Mouse (Mus musculus) forebrain, embryonic 16.5 days (tissue): Measurements from ENCODE around the gene Gucy1b1. TPM values are rescaled to one million over a fixed set of nuclear protein-coding genes. Genes with fewer than 3 reads are reported as not detected.

Experiments
- ATAC-seq: fragments of 200-750 bp; cut with Nextera tagmentation; 2 replicates; pipeline ENCODE4 v1.8.0; 2017; ENCODE audit warnings: mild to moderate bottlenecking, moderate library complexity
- H3K27ac ChIP-seq: fragments of 300-500 bp; sonication (generic); 2 replicates; pipeline ENCODE4 v1.5.1; 2014; ENCODE audit warnings: low read length, control low read depth
- H3K27me3 ChIP-seq: fragments of 300-500 bp; sonication (generic); replicated peaks from 2 replicates; pipeline ENCODE4 v1.6.1; 2014; ENCODE audit warnings: low read length; ENCODE audit not compliant: control insufficient read depth, insufficient read depth
- H3K36me3 ChIP-seq: fragments of 300-500 bp; sonication (generic); 2 replicates; pipeline ENCODE4 v1.6.1; 2014; ENCODE audit not compliant: control insufficient read depth, insufficient read depth
- H3K4me1 ChIP-seq: fragments of 300-500 bp; sonication (generic); replicated peaks from 2 replicates; pipeline ENCODE4 v1.6.1; 2014; ENCODE audit warnings: low read length; ENCODE audit not compliant: control insufficient read depth, insufficient read depth
- H3K4me2 ChIP-seq: fragments of 300-500 bp; sonication (generic); 2 replicates; pipeline ENCODE4 v1.6.1; 2014; ENCODE audit warnings: mild to moderate bottlenecking, low read length, control low read depth
- H3K4me3 ChIP-seq: fragments of 300-500 bp; sonication (generic); replicated peaks from 2 replicates; pipeline ENCODE4 v1.5.1; 2014; ENCODE audit warnings: mild to moderate bottlenecking, low read length, control low read depth
- H3K9ac ChIP-seq: fragments of 300-500 bp; sonication (generic); replicated peaks from 2 replicates; pipeline ENCODE4 v1.6.1; 2014; ENCODE audit warnings: low read depth, low read length, control low read depth
- H3K9me3 ChIP-seq: fragments of 300-500 bp; sonication (generic); 2 replicates; pipeline ENCODE4 v1.6.1; 2016; ENCODE audit warnings: low read length; ENCODE audit not compliant: control insufficient read depth
- WGBS: fragments of 180-500 bp; shearing (Covaris S2); extraction: QIAGEN DNeasy Blood & Tissue Kit; methylation state at CpG from one replicate; pipeline ENCODE4 v1.1.7; 2014; 5-methylcytosine and 5-hydroxymethylcytosine counted together
- polyA plus RNA-seq: library from polyadenylated mRNA; unstranded; fragments of >200 nt; fragmentation: Nextera tagmentation; extraction: Ambion mirVana; gene quantifications from 2 replicates; pipeline ENCODE4 v1.2.1, GENCODE M21; 2015

Gene Gucy1b1
- 79.4 and 82.4 TPM in 2 replicates for polyA plus RNA-seq

- peaks cover 9% of the 10 kb centered on the region for H3K4me1 ChIP-seq
- no peaks in the 10 kb centered on the region for H3K9me3 ChIP-seq
- H3K4me3 ChIP-seq, result peak within 1 kb of the TSS; percentile 83
- ATAC-seq, result peak; percentile 99
- no peaks in the 10 kb centered on the region for H3K27me3 ChIP-seq
- peak within 1 kb of the TSS; percentile 78 for H3K9ac ChIP-seq
- H3K4me2 ChIP-seq, result peak within 1 kb of the TSS; percentile 80
- H3K36me3 ChIP-seq, result no peaks in the 10 kb centered on the region
- WGBS, result under 1% methylated on average over 24 of the region's 25 CpGs
- H3K27ac ChIP-seq, result peak within 1 kb of the TSS; percentile 85
Observed at GRCm38 (mm10) chr3:82074201-82074851, at the start of gene Gucy1b1. Gucy1b1 (minus strand) TSS chr3:82074689.

GRCm38 (mm10) chr3:82118916-82119315 is 44.4 kb upstream of the Gucy1b1 start:
- H3K9ac ChIP-seq, result no peak overlapping the region
- no peaks in the 10 kb centered on the region for H3K27me3 ChIP-seq
- H3K36me3 ChIP-seq, result no peaks in the 10 kb centered on the region; the same call in 1 of the 2 replicates
- 92% methylated on average over 1 of the region's 1 CpGs for WGBS
- no peak overlapping the region for H3K4me3 ChIP-seq
- H3K4me2 ChIP-seq, result no peak overlapping the region
- no peaks in the 10 kb centered on the region for H3K4me1 ChIP-seq
- no peak for ATAC-seq
- H3K9me3 ChIP-seq, result 0 out of 2 replicates have a peak, but pooled peaks cover 4% of the 10 kb centered on the region
- no peak overlapping the region for H3K27ac ChIP-seq

- Histone ChIP-seq H3K27ac (no peak overlapping the region), H3K9me3 (no peaks in the 10 kb centered on the region), H3K27me3 (no peaks in the 10 kb centered on the region), H3K9ac (no peak overlapping the region), H3K4me1 (peaks cover 6% of the 10 kb centered on the region), H3K4me3 (no peak overlapping the region), H3K4me2 (no peak overlapping the region), H3K36me3 (no peaks in the 10 kb centered on the region)
- WGBS, result 74% methylated on average over 2 of the region's 2 CpGs
- ATAC-seq, result no peak
Observed at GRCm38 (mm10) chr3:82112439-82112838, 38.0 kb upstream of the Gucy1b1 start.

- WGBS, result 62% methylated on average over 3 of the region's 3 CpGs
- Histone ChIP-seq H3K36me3 (no peaks in the 10 kb centered on the region), H3K9me3 (no peaks in the 10 kb centered on the region), H3K27ac (no peak overlapping the region), H3K4me1 (peaks cover 6% of the 10 kb centered on the region), H3K4me3 (no peak overlapping the region), H3K27me3 (no peaks in the 10 kb centered on the region), H3K9ac (no peak overlapping the region), H3K4me2 (no peak overlapping the region)
- no peak for ATAC-seq
Observed at GRCm38 (mm10) chr3:82111986-82112385, 37.5 kb upstream of the Gucy1b1 start.

- no peak for ATAC-seq
- WGBS, result 90% methylated on average over 15 of the region's 15 CpGs
Observed at GRCm38 (mm10) chr3:82108951-82109350, 34.5 kb upstream of the Gucy1b1 start.

GRCm38 (mm10) chr3:82104229-82104628 is 29.7 kb upstream of the Gucy1b1 start:
- no peak overlapping the region for H3K4me3 ChIP-seq
- H3K9ac ChIP-seq, result no peak overlapping the region
- no peak overlapping the region for H3K27ac ChIP-seq
- H3K27me3 ChIP-seq, result no peaks in the 10 kb centered on the region
- H3K4me2 ChIP-seq, result no peak overlapping the region
- ATAC-seq, result no peak
- no peaks in the 10 kb centered on the region for H3K9me3 ChIP-seq
- 72% methylated on average over 6 of the region's 6 CpGs for WGBS
- H3K36me3 ChIP-seq, result no peaks in the 10 kb centered on the region
- no peaks in the 10 kb centered on the region for H3K4me1 ChIP-seq

More at GRCm38 (mm10) chr3:82108951-82109350, 34.5 kb upstream of the Gucy1b1 start:
- no peaks in the 10 kb centered on the region for H3K9me3 ChIP-seq
- H3K27ac ChIP-seq, result no peak overlapping the region
- no peak overlapping the region for H3K4me2 ChIP-seq
- peaks cover 6% of the 10 kb centered on the region for H3K4me1 ChIP-seq
- no peaks in the 10 kb centered on the region for H3K27me3 ChIP-seq
- no peak overlapping the region for H3K4me3 ChIP-seq
- H3K36me3 ChIP-seq, result no peaks in the 10 kb centered on the region
- no peak overlapping the region for H3K9ac ChIP-seq

- 78% methylated on average over 6 of the region's 6 CpGs for WGBS
- Histone ChIP-seq H3K9ac (no peak overlapping the region), H3K9me3 (no peaks in the 10 kb centered on the region), H3K4me2 (no peak overlapping the region), H3K27ac (no peak overlapping the region), H3K36me3 (no peaks in the 10 kb centered on the region), H3K4me1 (no peaks in the 10 kb centered on the region), H3K27me3 (no peaks in the 10 kb centered on the region), H3K4me3 (no peak overlapping the region)
- no peak for ATAC-seq
Observed at GRCm38 (mm10) chr3:82099127-82099526, 24.6 kb upstream of the Gucy1b1 start.

- ATAC-seq, result no peak
- no peaks in the 10 kb centered on the region for H3K36me3 ChIP-seq
- H3K4me2 ChIP-seq, result no peak overlapping the region
- no peaks in the 10 kb centered on the region for H3K9me3 ChIP-seq
- 82% methylated on average over 2 of the region's 2 CpGs for WGBS
- H3K4me1 ChIP-seq, result no peaks in the 10 kb centered on the region
- no peaks in the 10 kb centered on the region for H3K27me3 ChIP-seq
- no peak overlapping the region for H3K9ac ChIP-seq
- no peak overlapping the region for H3K4me3 ChIP-seq
- no peak overlapping the region for H3K27ac ChIP-seq
Observed at GRCm38 (mm10) chr3:82096801-82097200, 22.3 kb upstream of the Gucy1b1 start.

GRCm38 (mm10) chr3:82073741-82074181 is 728 bp downstream of the Gucy1b1 start:
- peak overlapping the region; percentile 85 for H3K27ac ChIP-seq

More at GRCm38 (mm10) chr3:82073741-82074181, 728 bp downstream of the Gucy1b1 start:
- H3K4me3 ChIP-seq, result peak overlapping the region; percentile 83
- peaks cover 9% of the 10 kb centered on the region for H3K4me1 ChIP-seq
- H3K27me3 ChIP-seq, result no peaks in the 10 kb centered on the region
- ATAC-seq, result peak; percentile 60
- no peaks in the 10 kb centered on the region for H3K36me3 ChIP-seq
- H3K4me2 ChIP-seq, result peak overlapping the region; percentile 80
- peak overlapping the region; percentile 78 for H3K9ac ChIP-seq
- no peaks in the 10 kb centered on the region for H3K9me3 ChIP-seq
- WGBS, result under 1% methylated on average over 34 of the region's 34 CpGs
